Mouse (Mus musculus): ENCODE measurements around the gene Cd19. TPM values are rescaled to one million over a fixed set of nuclear protein-coding genes. Genes with fewer than 3 reads are reported as not detected.
A peak's percentile ranks its signal among the peaks of the same experiment; 100 is the strongest.
"Not testable (repeated sequence)": the region's sequence is repeated elsewhere in the genome, so short reads cannot be mapped to it uniquely, and the experiment has no call there.

The Cd19 gene
- polyA plus RNA-seq, 1 experiment: 196 TPM

GRCm38 (mm10) chr7:126417045-126417444, 2.4 kb upstream of the Cd19 start:
- H3K4me1 ChIP-seq (ENCODE audit: control insufficient read depth, insufficient read depth, low read length): peaks cover 3% of the 10 kb centered on the region
- WGBS: 44% methylated on average over 8 of the region's 8 CpGs
- TF ChIP-seq POLR2A (IDR thresholded peaks at IDR 0.05; ENCODE audit: borderline replicate concordance, control insufficient read depth, low read depth, low read length) (no peak), CTCF (IDR thresholded peaks at IDR 0.05; ENCODE audit: control insufficient read depth, insufficient read depth, low read length) (no peak)
- H3K4me3 ChIP-seq (replicated peaks; ENCODE audit: control insufficient read depth, low read depth, low read length): no peak overlapping the region
- peak overlapping the region; percentile 91; the same call in 1 of the 2 replicates for H3K27ac ChIP-seq (ENCODE audit: control insufficient read depth, insufficient read depth, low read depth, low read length, poor library complexity)

DNA sequence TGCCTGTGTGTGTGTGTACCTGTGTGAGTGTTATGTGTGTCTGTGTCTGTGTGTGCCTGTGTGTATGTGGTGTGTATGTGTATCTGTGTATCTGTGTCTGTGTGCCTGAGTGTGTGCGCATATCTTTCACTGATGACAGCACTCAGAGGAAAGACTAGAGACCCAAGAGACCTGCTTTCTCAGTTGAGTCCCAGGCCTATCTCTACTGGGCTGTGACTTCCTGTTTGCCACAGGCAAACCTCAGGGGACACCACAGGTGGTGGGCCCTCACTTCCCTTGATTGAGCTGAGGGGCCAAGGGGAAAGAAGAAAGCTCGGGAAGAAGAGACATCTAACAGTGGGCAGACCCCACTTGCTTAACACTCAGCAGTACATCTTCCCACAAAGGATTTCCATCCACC, 1.9 kb upstream of the Cd19 start:
- peak overlapping the region; percentile 91 for H3K27ac ChIP-seq (ENCODE audit: control insufficient read depth, insufficient read depth, low read depth, low read length, poor library complexity)
- 27% methylated on average over 2 of the region's 2 CpGs for WGBS
- TF ChIP-seq CTCF (IDR thresholded peaks at IDR 0.05; ENCODE audit: control insufficient read depth, insufficient read depth, low read length) (no peak), POLR2A (IDR thresholded peaks at IDR 0.05; ENCODE audit: borderline replicate concordance, control insufficient read depth, low read depth, low read length) (no peak)

GRCm38 (mm10) chr7:126411061-126411460, 3.6 kb downstream of the Cd19 start:
- Histone ChIP-seq H3K27ac (ENCODE audit: control insufficient read depth, insufficient read depth, low read depth, low read length, poor library complexity) (no peak overlapping the region), H3K4me1 (ENCODE audit: control insufficient read depth, insufficient read depth, low read length) (no peaks in the 10 kb centered on the region), H3K4me3 (replicated peaks; ENCODE audit: control insufficient read depth, low read depth, low read length) (no peak overlapping the region)
- no peak for TF ChIP-seq POLR2A (IDR thresholded peaks at IDR 0.05; ENCODE audit: borderline replicate concordance, control insufficient read depth, low read depth, low read length)
- TF ChIP-seq CTCF (IDR thresholded peaks at IDR 0.05; ENCODE audit: control insufficient read depth, insufficient read depth, low read length): no peak
- 88% methylated on average over 4 of the region's 4 CpGs for WGBS

More for the DNA sequence above, 1.9 kb upstream of the Cd19 start:
- H3K4me1 ChIP-seq (ENCODE audit: control insufficient read depth, insufficient read depth, low read length): peaks cover 3% of the 10 kb centered on the region
- H3K4me3 ChIP-seq (replicated peaks; ENCODE audit: control insufficient read depth, low read depth, low read length): no peak overlapping the region

DNA sequence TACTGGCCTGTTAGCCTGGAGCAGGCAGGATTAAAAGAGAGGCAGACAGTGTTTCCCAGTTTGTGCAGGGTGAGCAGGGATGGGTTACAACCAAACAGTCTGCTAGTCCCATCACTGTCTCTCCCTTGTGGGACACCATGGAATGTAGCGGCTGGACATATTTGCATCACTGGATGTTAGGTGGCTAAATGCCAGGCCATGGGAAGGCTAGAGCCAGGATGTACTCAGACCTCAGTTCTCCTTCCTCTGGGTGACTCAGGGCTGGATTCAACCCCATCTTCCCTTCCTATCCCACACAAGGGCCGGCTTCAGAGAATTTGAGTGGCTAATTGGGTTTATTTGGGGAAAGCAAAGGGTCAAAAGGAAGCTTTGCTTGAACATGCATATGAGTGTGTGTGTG, 6.0 kb downstream of the Cd19 start:
- Histone ChIP-seq H3K4me3 (replicated peaks; ENCODE audit: control insufficient read depth, low read depth, low read length) (no peak overlapping the region), H3K27ac (ENCODE audit: control insufficient read depth, insufficient read depth, low read depth, low read length, poor library complexity) (no peak overlapping the region), H3K4me1 (ENCODE audit: control insufficient read depth, insufficient read depth, low read length) (no peaks in the 10 kb centered on the region)
- WGBS: 74% methylated on average over 2 of the region's 2 CpGs
- no peak for TF ChIP-seq CTCF (IDR thresholded peaks at IDR 0.05; ENCODE audit: control insufficient read depth, insufficient read depth, low read length)
- no peak for TF ChIP-seq POLR2A (IDR thresholded peaks at IDR 0.05; ENCODE audit: borderline replicate concordance, control insufficient read depth, low read depth, low read length)

DNA sequence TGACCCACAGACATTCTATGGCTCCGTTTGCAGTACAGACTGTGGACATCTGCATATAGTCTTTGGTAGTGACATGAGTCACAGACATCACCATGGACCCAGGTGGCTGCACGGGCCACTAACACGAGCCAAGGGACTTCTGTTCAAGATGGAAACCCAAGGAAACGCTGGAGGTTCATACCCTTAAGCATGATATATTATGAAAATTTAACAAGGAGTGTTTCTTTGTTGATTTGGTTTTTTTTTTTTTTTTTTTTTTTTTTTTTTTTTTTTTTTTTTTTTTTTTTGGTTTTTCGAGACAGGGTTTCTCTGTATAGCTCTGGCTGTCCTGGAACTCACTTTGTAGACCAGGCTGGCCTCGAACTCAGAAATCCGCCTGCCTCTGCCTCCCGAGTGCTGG, 12.2 kb downstream of the Cd19 start:
- H3K27ac ChIP-seq (ENCODE audit: control insufficient read depth, insufficient read depth, low read depth, low read length, poor library complexity); H3K4me3 ChIP-seq (replicated peaks; ENCODE audit: control insufficient read depth, low read depth, low read length): not testable (repeated sequence)
- WGBS: 73% methylated on average over 8 of the region's 8 CpGs

GRCm38 (mm10) chr7:126399548-126399947, 15.1 kb downstream of the Cd19 start:
- Histone ChIP-seq H3K4me3 (replicated peaks; ENCODE audit: control insufficient read depth, low read depth, low read length) (no peak overlapping the region), H3K4me1 (ENCODE audit: control insufficient read depth, insufficient read depth, low read length) (no peaks in the 10 kb centered on the region; the same call in 1 of the 2 replicates), H3K27ac (ENCODE audit: control insufficient read depth, insufficient read depth, low read depth, low read length, poor library complexity) (no peak overlapping the region)
- 3% methylated on average over 5 of the region's 5 CpGs for WGBS
- peak; percentile 82 for TF ChIP-seq CTCF (IDR thresholded peaks at IDR 0.05; ENCODE audit: control insufficient read depth, insufficient read depth, low read length)
- no peak for TF ChIP-seq POLR2A (IDR thresholded peaks at IDR 0.05; ENCODE audit: borderline replicate concordance, control insufficient read depth, low read depth, low read length)

More for the DNA sequence above, 12.2 kb downstream of the Cd19 start:
- not testable (repeated sequence) for H3K4me1 ChIP-seq (ENCODE audit: control insufficient read depth, insufficient read depth, low read length)

DNA sequence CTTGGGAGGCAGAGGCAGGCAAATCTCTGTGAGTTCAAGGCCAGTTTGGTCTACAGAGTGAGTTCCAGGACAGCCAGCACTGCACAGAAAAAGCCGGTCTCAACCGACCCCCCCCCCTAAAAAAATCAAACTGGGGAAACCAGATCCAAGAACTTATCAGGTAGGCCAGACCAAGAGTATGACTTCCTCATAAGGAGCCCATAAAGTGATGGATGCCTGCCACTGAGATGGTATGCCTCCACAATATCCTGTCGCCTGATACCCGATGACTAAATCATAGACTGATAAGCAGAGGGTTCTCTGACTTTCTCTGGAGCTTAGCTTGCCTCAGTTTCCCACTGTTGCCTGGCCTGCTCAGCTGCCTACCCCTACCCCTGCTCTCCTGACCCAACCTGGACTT, 16.9 kb downstream of the Cd19 start:
- WGBS: 40% methylated on average over 4 of the region's 4 CpGs
- TF ChIP-seq POLR2A (IDR thresholded peaks at IDR 0.05; ENCODE audit: borderline replicate concordance, control insufficient read depth, low read depth, low read length) (no peak), CTCF (IDR thresholded peaks at IDR 0.05; ENCODE audit: control insufficient read depth, insufficient read depth, low read length) (no peak)
- H3K27ac ChIP-seq (ENCODE audit: control insufficient read depth, insufficient read depth, low read depth, low read length, poor library complexity): no peak overlapping the region

GRCm38 (mm10) chr7:126397221-126397620, 17.5 kb downstream of the Cd19 start:
- Histone ChIP-seq H3K4me1 (ENCODE audit: control insufficient read depth, insufficient read depth, low read length) (no peaks in the 10 kb centered on the region; the same call in 1 of the 2 replicates), H3K4me3 (replicated peaks; ENCODE audit: control insufficient read depth, low read depth, low read length) (no peak overlapping the region), H3K27ac (ENCODE audit: control insufficient read depth, insufficient read depth, low read depth, low read length, poor library complexity) (no peak overlapping the region)
- no peak for TF ChIP-seq CTCF (IDR thresholded peaks at IDR 0.05; ENCODE audit: control insufficient read depth, insufficient read depth, low read length)
- no peak for TF ChIP-seq POLR2A (IDR thresholded peaks at IDR 0.05; ENCODE audit: borderline replicate concordance, control insufficient read depth, low read depth, low read length)
- WGBS: 48% methylated on average over 6 of the region's 6 CpGs

More for the DNA sequence above, 16.9 kb downstream of the Cd19 start:
- Histone ChIP-seq H3K4me1 (ENCODE audit: control insufficient read depth, insufficient read depth, low read length) (no peaks in the 10 kb centered on the region; the same call in 1 of the 2 replicates), H3K4me3 (replicated peaks; ENCODE audit: control insufficient read depth, low read depth, low read length) (no peak overlapping the region)
